ENCODE assay signal across 21 mouse cellular contexts in the genomic region with DNA sequence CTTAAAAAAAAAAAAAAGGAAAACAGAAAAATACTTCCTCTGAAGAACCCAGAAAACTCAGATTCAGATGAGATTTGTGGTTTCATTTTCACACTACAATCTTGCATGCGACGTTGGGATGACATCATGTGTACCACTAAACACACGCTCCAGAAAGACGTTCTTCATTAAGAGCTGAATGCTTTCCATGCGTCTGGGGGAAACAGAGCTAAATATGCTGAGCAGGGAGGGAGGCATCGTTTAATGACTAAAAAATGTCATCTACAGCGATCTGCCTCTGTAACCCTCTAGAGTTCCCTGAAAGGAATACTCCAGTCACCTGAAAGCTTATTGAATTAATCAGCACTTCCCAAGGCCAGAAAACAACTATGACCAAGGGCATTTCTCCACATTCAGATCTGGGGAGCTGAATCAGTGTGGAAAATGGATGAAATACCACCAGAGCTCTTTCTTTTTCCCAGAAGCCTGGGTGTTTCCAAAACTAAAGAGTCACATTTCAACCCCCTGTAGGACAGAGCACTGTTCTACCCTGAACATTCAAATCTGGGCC.
DNase-seq lines count a peak whose midpoint lies in the region; ATAC-seq and TF ChIP-seq lines count a peak whose summit lies in the region.
"Had no signal": no experiment of that assay in that cellular context is flagged by ENCODE, and none has a peak within 500 bp of the region (broad histone marks: within the 10 kb centered on the region; RNA-seq: fewer than 3 reads in every experiment).

No protein-coding gene starts in this region.

- no peak for TF ChIP-seq CTCF in hindbrain, postnatal 0 days (IDR thresholded peaks at IDR 0.05; ENCODE audit: low read depth)

- H3K4me2 ChIP-seq in hindbrain, postnatal 0 days (ENCODE audit: low read depth, low read length), result no peak overlapping the region
- no peak overlapping the region for H3K4me2 ChIP-seq in hindbrain, embryonic 11.5 days (replicated peaks; ENCODE audit: low read depth, low read length)
- H3K4me2 ChIP-seq: heart, embryonic 12.5 days; hindbrain, embryonic 12.5 days; lung, embryonic 14.5 days; midbrain, embryonic 15.5 days; neural tube, embryonic 13.5 days; stomach, embryonic 15.5 days had no signal

- H3K27me3 ChIP-seq in hindbrain, postnatal 0 days (ENCODE audit: insufficient read depth, low read length), result no peaks in the 10 kb centered on the region
- H3K27me3 ChIP-seq in hindbrain, embryonic 11.5 days (ENCODE audit: control insufficient read depth, insufficient read depth, low read length), result no peaks in the 10 kb centered on the region
- H3K27me3 ChIP-seq: heart, embryonic 12.5 days; hindbrain, embryonic 12.5 days; midbrain, embryonic 15.5 days; neural tube, embryonic 13.5 days; stomach, embryonic 15.5 days had no signal

- no peak overlapping the region for H3K27ac ChIP-seq in hindbrain, postnatal 0 days
- no peak overlapping the region for H3K27ac ChIP-seq in hindbrain, embryonic 11.5 days (ENCODE audit: low read depth, low read length)
- H3K27ac ChIP-seq: hindbrain, embryonic 12.5 days; liver, embryonic 14.5 days; midbrain, embryonic 15.5 days; neural tube, embryonic 13.5 days; stomach, embryonic 15.5 days had no signal

- H3K4me3 ChIP-seq in hindbrain, postnatal 0 days (ENCODE audit: low read length), result no peak overlapping the region
- no peak overlapping the region for H3K4me3 ChIP-seq in hindbrain, embryonic 11.5 days (ENCODE audit: low read depth, low read length)
- H3K4me3 ChIP-seq: heart, embryonic 12.5 days; hindbrain, embryonic 12.5 days; midbrain, embryonic 15.5 days; neural tube, embryonic 13.5 days; stomach, embryonic 15.5 days had no signal

- no peaks in the 10 kb centered on the region for H3K9me3 ChIP-seq in hindbrain, postnatal 0 days (ENCODE audit: low read length)
- no peaks in the 10 kb centered on the region for H3K9me3 ChIP-seq in hindbrain, embryonic 11.5 days (ENCODE audit: control insufficient read depth, low read length)
- H3K9me3 ChIP-seq: heart, embryonic 12.5 days; hindbrain, embryonic 12.5 days; midbrain, embryonic 15.5 days; neural tube, embryonic 13.5 days; stomach, embryonic 15.5 days had no signal

- ATAC-seq in hindbrain, postnatal 0 days, result no peak
- no peak for ATAC-seq in hindbrain, embryonic 11.5 days (ENCODE audit: low FRiP score)
- ATAC-seq: midbrain, embryonic 15.5 days had no signal

- 61% methylated on average over 7 of the region's 7 CpGs for WGBS in hindbrain, postnatal 0 days
- WGBS in hindbrain, embryonic 11.5 days, result 89% methylated on average over 7 of the region's 7 CpGs

- H3K36me3 ChIP-seq in hindbrain, postnatal 0 days (ENCODE audit: insufficient read depth, low read length), result no peaks in the 10 kb centered on the region
- no peaks in the 10 kb centered on the region for H3K36me3 ChIP-seq in hindbrain, embryonic 11.5 days (ENCODE audit: control insufficient read depth, insufficient read depth, low read length)
- H3K36me3 ChIP-seq: heart, embryonic 12.5 days; hindbrain, embryonic 12.5 days; midbrain, embryonic 15.5 days; neural tube, embryonic 13.5 days; stomach, embryonic 15.5 days had no signal

- DNase-seq in adrenal gland, adult 2 months, result peak; percentile 41
- DNase-seq in adrenal gland, postnatal 10 days, result no peak
- peak; percentile 15 for DNase-seq in hindbrain, postnatal 0 days (ENCODE audit: low spot score)
- no peak for DNase-seq in hindbrain, embryonic 11.5 days (ENCODE audit: low spot score)
- peak; percentile 51 for DNase-seq in retina, postnatal 1 day
- DNase-seq in retina, embryonic 14.5 days (ENCODE audit: low spot score), result no peak
- DNase-seq in ovary, postnatal 14 days (ENCODE audit: low spot score), result no peak
- no peak for DNase-seq in layer of hippocampus, adult 8-10 months (ENCODE audit: low spot score in 2 of 2)
- DNase-seq: adrenal gland, adult 8-10 months; cerebellum, postnatal 10 days; heart, postnatal 14 days; kidney, postnatal 25 days; lung, embryonic 14.5 days; lung, postnatal 4 days; thymus, postnatal 25 days had no signal

- no peak overlapping the region for H3K9ac ChIP-seq in hindbrain, postnatal 0 days (replicated peaks; ENCODE audit: low read length)
- H3K9ac ChIP-seq in hindbrain, embryonic 11.5 days (ENCODE audit: low read depth, low read length), result no peak overlapping the region
- H3K9ac ChIP-seq: heart, embryonic 12.5 days; hindbrain, embryonic 12.5 days; liver, embryonic 14.5 days; lung, embryonic 14.5 days; midbrain, embryonic 15.5 days; neural tube, embryonic 13.5 days; stomach, embryonic 15.5 days had no signal

- H3K4me1 ChIP-seq in hindbrain, postnatal 0 days (ENCODE audit: insufficient read depth, low read length), result peaks cover 5% of the 10 kb centered on the region; the same call in 1 of the 2 replicates
- H3K4me1 ChIP-seq in hindbrain, embryonic 11.5 days (replicated peaks; ENCODE audit: control insufficient read depth, insufficient read depth, low read length), result no peaks in the 10 kb centered on the region; the same call in 1 of the 2 replicates

Comparison
In these comparisons a context has a peak if more than half of its experiments do, and no peak if none do; other contexts are left out.
1. DNase-seq: peak in adrenal gland, adult 2 months (single experiment), hindbrain, postnatal 0 days (single experiment) and retina, postnatal 1 day (single experiment); none in adrenal gland, postnatal 10 days (single experiment), hindbrain, embryonic 11.5 days (single experiment), retina, embryonic 14.5 days (single experiment), ovary, postnatal 14 days (single experiment) and layer of hippocampus, adult 8-10 months (0 of 2).